Mouse (Mus musculus) intestine, embryonic 16.5 days (tissue): ENCODE measurements around the gene Hnrnpa2b1. TPM values are rescaled to one million over a fixed set of nuclear protein-coding genes. Genes with fewer than 3 reads are reported as not detected.

Source experiments
- ATAC-seq: fragments of 200-750 bp; cut with Nextera tagmentation; 2 replicates; pipeline ENCODE4 v1.8.0; 2017; ENCODE audit warnings: moderate TSS enrichment, moderate library complexity
- H3K27ac ChIP-seq: fragments of 300-500 bp; sonication (generic); 2 replicates; pipeline ENCODE4 v1.5.1; 2014; ENCODE audit warnings: mild to moderate bottlenecking, low read length
- H3K27me3 ChIP-seq: fragments of 300-500 bp; sonication (generic); replicated peaks from 2 replicates; pipeline ENCODE4 v1.6.1; 2014; ENCODE audit warnings: low read length, control low read depth, mixed read lengths; ENCODE audit not compliant: control insufficient read depth, insufficient read depth
- H3K36me3 ChIP-seq: fragments of 300-500 bp; sonication (generic); 2 replicates; pipeline ENCODE4 v1.6.1; 2014; ENCODE audit warnings: low read length, control low read depth; ENCODE audit not compliant: control insufficient read depth, insufficient read depth
- H3K4me1 ChIP-seq: fragments of 300-500 bp; sonication (generic); 2 replicates; pipeline ENCODE4 v1.6.1; 2014; ENCODE audit warnings: low read length, control low read depth, mixed read lengths; ENCODE audit not compliant: control insufficient read depth, insufficient read depth
- H3K4me2 ChIP-seq: fragments of 300-500 bp; sonication (generic); 2 replicates; pipeline ENCODE4 v1.6.1; 2014; ENCODE audit warnings: low read depth, low read length, control low read depth
- H3K4me3 ChIP-seq: fragments of 300-500 bp; sonication (generic); 2 replicates; pipeline ENCODE4 v1.5.1; 2014; ENCODE audit warnings: mild to moderate bottlenecking, low read length
- H3K9ac ChIP-seq: fragments of 300-500 bp; sonication (generic); 2 replicates; pipeline ENCODE4 v1.6.1; 2014; ENCODE audit warnings: low read depth, low read length
- H3K9me3 ChIP-seq: fragments of 300-500 bp; sonication (generic); 2 replicates; pipeline ENCODE4 v1.6.1; 2016; ENCODE audit warnings: low read length, control low read depth; ENCODE audit not compliant: control insufficient read depth
- WGBS: fragments of 180-500 bp; shearing (Covaris S2); extraction: QIAGEN DNeasy Blood & Tissue Kit; methylation state at CpG from one replicate; pipeline ENCODE4 v1.1.7; 2014; 5-methylcytosine and 5-hydroxymethylcytosine counted together
- polyA plus RNA-seq: library from polyadenylated mRNA; unstranded; fragments of >200 nt; fragmentation: Nextera tagmentation; extraction: Ambion mirVana; gene quantifications from 2 replicates; pipeline ENCODE4 v1.2.1, GENCODE M21; 2015

The Hnrnpa2b1 gene
- polyA plus RNA-seq, 1 experiment from 2014 or later: 1,450 TPM

DNA sequence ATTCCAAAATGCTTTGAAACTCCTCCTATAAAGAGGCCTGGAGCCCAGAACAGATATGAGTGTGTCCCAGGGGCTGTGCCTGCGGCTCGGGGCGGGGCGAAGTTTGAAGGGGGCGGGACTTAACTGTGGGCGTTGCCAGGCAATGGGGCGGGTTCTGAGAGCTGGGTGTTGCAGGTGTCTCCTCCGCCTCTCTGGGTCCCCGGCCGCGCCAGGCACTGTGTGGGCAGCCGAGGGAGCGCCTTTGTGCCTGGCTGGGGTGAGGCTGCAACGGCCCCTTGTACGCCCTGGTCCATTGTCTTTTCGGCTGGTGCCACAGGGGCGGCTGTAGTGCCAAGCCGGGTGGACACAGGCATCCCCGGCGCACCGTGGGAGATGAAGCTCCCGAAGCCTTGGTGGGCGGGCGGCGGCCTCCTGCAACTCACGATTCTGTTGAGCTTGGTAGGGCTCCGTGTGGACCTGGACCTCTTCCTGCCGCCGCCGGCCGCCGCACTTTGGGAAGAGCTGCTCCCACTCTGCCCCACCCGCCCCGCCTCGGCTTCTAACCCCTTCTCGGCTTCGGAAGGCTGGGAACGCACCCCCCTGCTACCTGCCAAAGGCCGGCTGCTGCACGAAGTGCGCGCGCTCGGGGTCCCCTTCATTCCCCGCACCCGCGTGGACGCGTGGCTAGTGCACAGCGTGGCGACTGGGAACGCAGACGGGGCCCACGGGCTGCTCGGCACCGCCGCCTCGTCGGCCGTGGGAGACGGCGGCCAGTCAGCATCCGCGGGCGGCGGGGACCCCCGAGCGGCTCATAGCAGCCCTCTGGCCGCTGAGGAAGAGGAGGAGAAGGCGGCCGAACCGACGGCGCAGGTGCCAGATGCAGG, 36.9 kb downstream of the Hnrnpa2b1 start, which contains the start of gene Nfe2l3:
Nfe2l3 (plus strand) TSS at position 136 of the 863 bp plus-strand sequence.
- Histone ChIP-seq H3K9me3 (no peaks in the 10 kb centered on the region), H3K4me1 (no peaks in the 10 kb centered on the region), H3K27me3 (peaks cover 26% of the 10 kb centered on the region), H3K4me2 (peak within 1 kb of the TSS; percentile 96), H3K36me3 (no peaks in the 10 kb centered on the region), H3K9ac (peak within 1 kb of the TSS; percentile 21), H3K4me3 (peak within 1 kb of the TSS; percentile 55), H3K27ac (no peak within 1 kb of the TSS)
- 1% methylated on average over 73 of the region's 74 CpGs for WGBS
- peak; percentile 95 for ATAC-seq

GRCm38 (mm10) chr6:51424537-51424936, 45.2 kb downstream of the Hnrnpa2b1 start:
- Histone ChIP-seq H3K36me3 (no peaks in the 10 kb centered on the region), H3K4me3 (no peak overlapping the region), H3K4me2 (no peak overlapping the region), H3K27me3 (no peaks in the 10 kb centered on the region), H3K27ac (no peak overlapping the region), H3K9ac (no peak overlapping the region), H3K9me3 (peaks cover 5% of the 10 kb centered on the region; the same call in 1 of the 2 replicates), H3K4me1 (no peaks in the 10 kb centered on the region)
- ATAC-seq: no peak
- WGBS: 89% methylated on average over 2 of the region's 2 CpGs

GRCm38 (mm10) chr6:51423466-51424122, 46.1 kb downstream of the Hnrnpa2b1 start:
- Histone ChIP-seq H3K36me3 (no peaks in the 10 kb centered on the region), H3K4me3 (no peak overlapping the region), H3K4me1 (no peaks in the 10 kb centered on the region), H3K27ac (no peak overlapping the region), H3K9ac (no peak overlapping the region), H3K4me2 (no peak overlapping the region), H3K27me3 (no peaks in the 10 kb centered on the region), H3K9me3 (peaks cover 5% of the 10 kb centered on the region; the same call in 1 of the 2 replicates)
- WGBS: 55% methylated on average over 11 of the region's 11 CpGs
- no peak for ATAC-seq

GRCm38 (mm10) chr6:51417306-51417936, 52.3 kb downstream of the Hnrnpa2b1 start:
- Histone ChIP-seq H3K4me2 (no peak overlapping the region), H3K9me3 (peaks cover 5% of the 10 kb centered on the region; the same call in 1 of the 2 replicates), H3K9ac (no peak overlapping the region), H3K4me3 (no peak overlapping the region), H3K36me3 (no peaks in the 10 kb centered on the region), H3K27me3 (no peaks in the 10 kb centered on the region), H3K4me1 (no peaks in the 10 kb centered on the region), H3K27ac (no peak overlapping the region)
- no peak for ATAC-seq
- WGBS: 87% methylated on average over 4 of the region's 4 CpGs

DNA sequence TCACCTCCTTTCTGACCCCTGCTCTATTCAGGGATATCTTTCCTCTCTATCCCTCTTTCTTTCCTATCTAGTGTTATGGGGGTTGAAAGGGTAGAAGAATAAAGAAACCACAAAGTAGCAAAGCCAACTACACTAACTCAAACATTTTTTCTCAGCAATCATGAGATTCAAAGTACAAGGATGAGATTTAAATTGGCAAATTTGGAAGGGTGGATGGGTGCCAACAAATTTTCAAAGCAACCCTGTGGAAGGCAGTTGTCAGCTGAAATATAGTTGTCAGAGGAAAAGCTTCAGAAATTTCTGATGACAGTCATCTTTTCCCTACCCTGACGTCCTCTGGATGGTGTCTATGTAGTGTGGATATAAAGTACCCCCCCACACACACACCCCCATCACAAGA, 53.3 kb downstream of the Hnrnpa2b1 start:
- ATAC-seq: no peak
- H3K4me1 ChIP-seq: no peaks in the 10 kb centered on the region
- H3K27me3 ChIP-seq: no peaks in the 10 kb centered on the region
- no peaks in the 10 kb centered on the region for H3K36me3 ChIP-seq
- H3K9me3 ChIP-seq: no peaks in the 10 kb centered on the region
- WGBS: 63% methylated on average over 1 of the region's 1 CpGs
- no peak overlapping the region for H3K9ac ChIP-seq
- no peak overlapping the region for H3K4me2 ChIP-seq
- H3K27ac ChIP-seq: no peak overlapping the region
- H3K4me3 ChIP-seq: no peak overlapping the region

Other genes starting within 250 kb of the Hnrnpa2b1 start
- gene Nfe2l3, start 37.2 kb downstream of the Hnrnpa2b1 start, polyA plus RNA-seq: 0.95 and 1.2 TPM in 2 replicates
- 266 and 290 TPM in 2 replicates for gene Cbx3, start 466 bp upstream of the Hnrnpa2b1 start, polyA plus RNA-seq
- gene Snx10, start 54.0 kb upstream of the Hnrnpa2b1 start, polyA plus RNA-seq: 11.3 and 12.1 TPM in 2 replicates